Mouse (Mus musculus) hematopoietic stem cell, adult 5-6 weeks (primary cell): ENCODE measurements around the gene Ncam1. TPM values are rescaled to one million over a fixed set of nuclear protein-coding genes. Genes with fewer than 3 reads are reported as not detected.

Experiments used
- ATAC-seq, 2 experiments: fragments of 125-278 bp in 1 of 2; replicated peaks in 1 of 2; 2 replicates each; pipeline ENCODE4 v1.8.0; 2016 to 2017; ENCODE audit warnings: inconsistent platforms in 2 of 2, mild to moderate bottlenecking in 2 of 2, moderate number of reproducible peaks in 2 of 2, low read depth in 1 of 2, moderate TSS enrichment in 1 of 2; ENCODE audit not compliant: low FRiP score in 2 of 2, poor library complexity in 2 of 2, severe bottlenecking in 2 of 2, insufficient read depth in 1 of 2, low TSS enrichment in 1 of 2
- total RNA-seq: library from RNA; stranded (forward); fragments of 172-1452, 232-1000 nt; gene quantifications from 2 replicates; pipeline ENCODE4 v1.2.3, GENCODE M21; 2017

The Ncam1 gene
- total RNA-seq, 1 experiment from 2014 or later: 2.2 TPM

DNA sequence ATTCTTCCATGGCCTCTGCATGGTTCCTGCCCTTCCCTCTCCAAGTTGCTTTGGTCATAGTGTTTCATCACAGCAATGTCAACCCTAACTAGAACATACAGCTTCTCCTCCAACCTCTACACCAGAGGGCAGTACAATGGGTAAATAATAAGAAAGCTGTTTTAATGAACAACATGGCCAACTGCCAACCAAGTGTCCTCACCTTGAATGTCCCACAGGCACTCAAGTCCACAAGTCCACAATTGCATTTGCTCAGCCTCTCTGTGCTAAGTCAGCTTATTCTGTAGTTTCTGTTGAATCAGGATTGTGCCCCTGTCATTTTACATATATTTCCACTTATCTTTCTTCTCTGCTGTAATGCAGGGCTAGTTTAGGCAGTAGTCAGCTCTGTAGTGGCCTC is 91.1 kb downstream of the Ncam1 start:
- ATAC-seq: no peak

DNA sequence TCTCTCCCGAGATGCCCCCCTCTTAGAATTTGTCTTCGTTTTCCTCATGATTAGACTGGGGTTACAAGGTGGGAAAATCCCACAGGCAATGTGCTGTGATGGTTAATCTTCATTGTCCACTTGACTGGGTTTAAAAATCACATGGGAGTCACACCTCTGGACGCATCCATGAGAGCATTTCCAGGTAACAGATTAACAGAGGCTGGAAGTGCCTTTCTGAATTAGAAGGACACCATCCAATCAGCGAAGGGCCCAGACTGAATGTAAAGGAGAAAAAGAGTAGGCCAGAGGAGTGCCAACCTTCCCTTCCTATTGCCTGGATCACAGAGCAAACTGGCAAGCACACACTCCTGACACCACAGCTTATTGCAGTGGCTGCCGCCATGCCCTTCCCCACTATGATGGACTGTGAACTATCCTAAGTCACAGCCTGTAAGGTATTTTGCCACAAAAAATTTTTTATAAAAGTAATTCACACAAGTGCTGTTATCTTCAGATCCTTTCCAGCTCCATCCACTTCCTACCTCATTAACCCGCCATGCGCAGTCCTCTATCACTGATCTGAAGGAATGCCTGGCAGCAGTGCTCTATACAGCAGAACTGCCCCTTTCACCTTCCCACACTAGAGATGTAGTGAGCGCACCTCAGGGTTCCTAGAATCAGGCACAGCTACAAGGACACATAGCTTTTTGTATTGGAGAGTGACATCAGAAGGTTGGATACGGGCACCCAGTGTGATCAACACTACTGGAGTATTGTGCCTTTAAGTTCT is 94.3 kb downstream of the Ncam1 start:
- no peak for ATAC-seq

DNA sequence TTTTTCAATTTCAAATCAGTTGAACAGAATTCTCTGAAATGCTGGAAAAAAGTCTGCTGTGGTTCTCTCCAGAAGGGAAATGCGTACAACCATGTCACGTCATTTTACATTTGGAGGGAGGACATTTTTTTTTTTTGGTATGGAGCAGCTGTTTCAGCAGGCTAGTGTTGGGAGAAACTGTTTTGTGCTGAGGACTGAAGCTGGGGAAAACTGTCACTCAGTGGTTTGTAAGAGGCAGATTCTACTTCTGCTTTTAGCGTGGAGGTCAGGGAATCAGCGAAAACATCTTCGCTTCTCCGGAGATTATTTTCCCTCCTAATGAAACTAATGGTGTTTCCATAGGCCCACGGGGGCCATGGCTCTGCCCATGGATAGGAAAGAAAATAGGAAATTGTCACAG is 103.4 kb downstream of the Ncam1 start:
- no peak for ATAC-seq

DNA sequence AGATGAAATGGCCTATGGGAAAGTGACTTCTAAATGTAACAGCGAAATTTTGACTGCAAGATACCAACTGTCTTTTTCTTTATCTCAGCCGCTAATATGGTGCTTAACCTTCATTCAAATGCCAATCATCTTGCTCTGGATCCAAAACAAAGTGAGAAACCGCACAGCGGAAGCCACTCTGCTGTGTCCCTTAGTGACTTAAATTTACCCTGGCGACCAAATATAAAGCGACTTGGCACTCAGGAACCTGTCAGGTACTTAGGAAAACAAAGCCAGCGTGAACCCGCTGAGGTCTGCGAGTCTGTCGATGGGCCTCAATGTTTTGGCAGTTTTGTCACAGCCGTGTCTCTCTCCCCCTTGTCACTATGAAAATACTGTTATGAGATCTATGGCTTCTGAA is 105.9 kb downstream of the Ncam1 start:
- no peak for ATAC-seq

DNA sequence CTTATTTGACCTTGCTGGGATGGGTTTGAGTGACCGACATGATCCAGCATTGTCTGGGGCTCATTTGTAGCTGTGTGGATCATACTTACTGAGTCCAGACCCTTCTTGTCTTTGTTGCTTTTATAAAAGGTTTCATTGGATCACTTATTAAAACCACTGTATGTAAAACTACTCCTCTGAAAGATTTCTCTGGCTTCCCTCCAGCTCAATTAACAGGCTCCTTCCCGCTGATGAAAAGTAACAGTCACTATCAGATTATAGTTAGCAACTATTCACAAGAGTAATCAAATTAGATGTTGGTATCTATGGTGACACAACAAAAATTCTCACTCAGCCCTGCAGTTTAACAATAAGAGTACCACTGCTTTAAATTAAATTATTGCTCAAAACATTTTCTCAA is 107.4 kb downstream of the Ncam1 start:
- ATAC-seq: no peak

DNA sequence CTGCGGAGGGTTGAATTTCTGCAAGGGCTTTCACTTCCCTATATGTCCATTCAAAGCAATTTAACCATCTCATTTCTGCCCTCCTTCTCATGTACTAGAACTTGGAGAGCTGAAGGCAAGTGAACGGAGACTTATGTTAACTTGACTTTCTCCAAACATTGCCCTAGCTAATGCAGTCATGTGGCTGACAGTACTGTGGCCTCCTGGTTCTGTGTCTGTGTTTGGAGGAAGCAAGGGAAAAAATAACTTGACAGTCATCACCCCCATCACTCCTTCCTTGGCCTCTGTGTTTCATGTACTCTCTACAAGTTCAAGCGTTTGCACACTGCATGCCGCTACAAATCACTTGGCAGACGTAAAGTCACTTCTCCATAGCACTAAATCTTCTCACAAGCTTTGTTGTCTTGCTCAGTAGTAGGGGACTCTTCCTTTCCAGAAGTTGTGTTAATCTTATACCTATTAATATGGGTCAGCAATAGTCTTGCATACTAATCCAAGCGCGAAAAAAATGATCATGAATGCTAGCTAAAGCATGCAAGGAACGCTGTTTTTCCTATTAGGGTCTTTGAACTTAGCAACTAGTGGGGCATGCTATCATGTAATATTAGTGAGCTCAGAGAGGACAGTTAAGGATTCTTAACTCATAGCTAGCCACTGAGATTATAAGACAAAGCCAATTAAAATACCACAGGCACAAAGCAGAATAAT is 115.0 kb downstream of the Ncam1 start:
- no peak for ATAC-seq

DNA sequence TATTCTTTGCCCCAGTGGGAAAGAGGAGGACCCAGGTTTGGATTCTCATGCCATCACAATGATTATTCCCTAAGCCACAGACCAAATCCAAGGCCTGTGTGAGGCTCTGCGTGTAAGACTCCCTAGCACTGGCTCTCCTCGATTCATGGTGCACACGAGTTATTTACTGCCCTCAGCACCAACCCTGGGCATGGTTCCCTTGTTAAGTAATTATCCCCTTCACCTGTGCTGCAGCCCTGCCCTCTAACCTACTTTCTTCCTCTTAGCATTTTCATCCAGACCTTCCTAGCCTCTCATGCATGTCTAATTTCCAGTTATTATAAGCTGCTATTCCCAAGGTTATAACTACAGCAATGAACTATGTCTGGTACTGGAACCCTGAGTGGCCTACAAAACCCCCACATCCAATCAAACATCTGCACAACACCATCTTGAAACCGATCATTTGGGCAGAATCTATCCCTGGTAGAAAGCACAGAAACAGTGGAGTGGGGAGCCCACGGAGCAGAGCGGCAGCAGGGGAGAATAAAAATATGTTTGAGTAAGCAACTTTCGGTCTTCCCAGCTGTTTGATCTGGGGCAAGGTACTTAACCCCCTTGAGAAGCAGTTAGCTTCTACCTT is 116.8 kb downstream of the Ncam1 start:
- ATAC-seq: no peak

DNA sequence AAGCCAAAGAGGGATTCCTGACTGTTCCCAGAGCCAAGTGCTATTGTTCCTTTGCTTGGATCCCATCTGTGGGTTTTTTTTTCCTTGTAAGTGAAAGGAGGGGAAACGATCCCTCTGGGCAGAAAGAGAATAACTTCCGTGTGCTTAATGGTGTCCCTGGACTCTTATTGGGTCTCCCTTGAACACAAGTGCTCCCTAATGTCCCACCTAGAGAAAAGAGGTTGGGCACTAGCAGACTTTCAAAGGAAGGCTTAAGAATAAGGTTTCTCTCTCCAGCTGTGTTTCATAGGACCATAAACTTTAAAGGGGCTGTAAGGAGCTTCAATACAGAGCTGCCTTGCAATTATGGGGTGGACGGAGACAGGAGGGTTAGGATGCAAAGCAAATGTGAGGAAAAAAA is 119.5 kb downstream of the Ncam1 start:
- no peak for ATAC-seq

DNA sequence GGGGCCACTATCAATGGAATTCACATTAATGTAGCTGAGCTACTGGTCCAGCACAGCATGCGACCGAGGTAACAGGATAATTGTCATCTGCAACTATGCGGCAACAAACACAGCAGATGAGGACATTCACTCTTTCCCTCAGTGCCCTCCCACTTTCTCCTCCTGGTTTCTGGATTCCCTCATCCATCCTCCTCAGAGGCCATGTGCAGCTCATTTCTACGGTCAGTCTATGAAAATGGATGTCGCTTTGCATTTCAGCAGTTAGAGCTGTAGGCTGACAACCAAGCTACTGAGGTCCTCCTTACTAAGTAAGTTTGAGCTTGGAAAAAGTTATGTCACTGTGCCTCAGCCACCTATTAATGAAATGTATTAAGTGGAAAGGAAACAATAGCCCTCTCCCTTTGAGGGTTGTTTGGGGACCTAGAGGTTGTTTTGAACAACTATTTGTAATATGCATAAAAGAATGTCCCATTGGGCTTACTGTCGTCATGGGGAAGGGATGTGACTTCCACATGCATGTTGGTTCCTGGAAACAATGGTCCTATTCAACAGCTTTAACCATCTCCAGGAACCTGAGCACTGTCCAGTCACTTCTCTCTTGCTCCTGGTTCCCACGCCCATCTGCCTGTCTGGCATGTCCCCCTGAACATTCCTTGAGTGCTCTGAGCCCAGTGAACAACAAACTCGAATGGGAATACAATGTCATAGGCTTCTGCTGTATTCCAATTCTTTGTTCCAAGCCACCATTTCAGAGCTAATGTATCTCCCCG is 122.8 kb downstream of the Ncam1 start:
- no peak for ATAC-seq

DNA sequence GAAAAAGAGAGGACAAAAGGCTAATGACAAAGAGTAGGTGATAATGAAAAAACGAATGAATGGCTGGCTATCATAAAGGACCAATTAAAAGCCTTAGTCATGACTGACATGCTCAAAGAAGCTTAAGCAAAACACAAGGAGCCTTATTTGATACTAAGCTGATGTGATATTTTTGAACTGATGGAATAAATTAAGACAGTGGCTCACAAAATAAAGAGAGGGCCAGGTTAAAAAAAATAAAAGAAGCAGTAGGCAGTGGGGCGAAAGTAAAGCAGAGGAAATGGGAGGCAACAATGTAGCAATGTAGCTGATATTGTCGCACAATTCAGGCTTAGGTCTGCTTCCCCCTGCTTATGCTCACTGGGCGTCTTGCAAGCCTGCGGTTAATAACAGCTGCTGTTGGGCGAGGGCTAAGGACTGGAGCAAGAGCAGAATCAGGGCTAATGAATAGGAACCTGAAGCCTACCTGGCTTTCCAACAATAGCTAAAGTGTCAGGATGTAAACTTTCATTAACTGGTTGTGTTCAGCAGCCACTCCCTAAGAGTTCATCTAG is 126.0 kb downstream of the Ncam1 start:
- no peak for ATAC-seq

DNA sequence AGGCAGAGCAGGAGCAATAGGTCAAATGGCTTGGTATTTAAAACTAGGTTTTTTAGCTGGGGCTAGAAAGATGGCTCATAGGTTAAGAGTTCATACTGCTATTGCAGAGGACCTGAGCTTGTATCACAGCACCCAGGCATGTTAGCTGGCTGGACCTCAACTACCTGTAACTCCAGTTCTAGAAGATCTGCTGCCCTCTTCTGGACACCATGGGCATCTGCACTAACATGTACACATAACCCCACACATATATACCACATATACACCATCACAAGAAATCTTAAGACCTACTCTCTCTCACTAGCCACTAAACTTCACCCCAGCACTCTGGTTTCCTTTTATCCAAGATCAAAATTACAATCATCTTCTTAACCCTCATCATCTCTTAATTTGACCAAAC is 131.7 kb downstream of the Ncam1 start:
- ATAC-seq: no peak

DNA sequence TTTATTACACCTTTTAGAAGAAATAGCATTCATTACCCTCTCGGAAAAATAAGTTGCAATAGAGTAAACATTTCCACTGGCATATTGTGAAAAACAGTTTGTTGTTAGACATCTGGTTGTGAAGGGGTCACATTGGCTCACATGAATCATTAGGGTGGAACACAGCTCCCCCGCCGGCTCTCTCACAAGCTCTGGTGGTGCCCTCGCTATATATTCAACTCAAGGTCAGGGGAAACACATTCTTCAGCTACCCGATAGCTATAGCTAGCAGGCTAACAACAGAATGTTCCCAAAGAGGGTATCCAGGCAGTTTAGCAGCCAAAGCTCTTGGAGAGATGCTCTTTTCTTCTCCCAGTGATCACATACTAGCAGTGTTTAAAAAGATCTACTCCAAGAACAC is 133.4 kb downstream of the Ncam1 start:
- ATAC-seq: no peak

DNA sequence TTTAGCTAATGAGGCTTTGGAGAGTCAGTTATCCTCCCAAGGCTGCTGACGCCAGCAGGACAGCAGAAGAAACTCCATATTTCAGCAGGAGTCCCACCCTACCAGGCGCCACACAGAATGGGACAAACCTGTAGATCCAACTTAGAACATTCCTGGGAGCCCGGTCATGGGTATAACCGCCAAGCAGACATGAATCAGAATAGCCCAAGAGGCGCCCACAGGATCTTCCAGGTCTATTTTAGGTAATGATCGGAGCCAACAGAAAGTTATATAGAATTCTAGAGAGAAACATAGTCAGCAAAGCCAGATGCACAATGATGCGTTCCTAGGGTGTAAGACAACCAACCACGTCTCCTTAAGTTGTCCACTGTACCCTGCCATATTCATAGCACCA is 134.8 kb downstream of the Ncam1 start:
- no peak for ATAC-seq

DNA sequence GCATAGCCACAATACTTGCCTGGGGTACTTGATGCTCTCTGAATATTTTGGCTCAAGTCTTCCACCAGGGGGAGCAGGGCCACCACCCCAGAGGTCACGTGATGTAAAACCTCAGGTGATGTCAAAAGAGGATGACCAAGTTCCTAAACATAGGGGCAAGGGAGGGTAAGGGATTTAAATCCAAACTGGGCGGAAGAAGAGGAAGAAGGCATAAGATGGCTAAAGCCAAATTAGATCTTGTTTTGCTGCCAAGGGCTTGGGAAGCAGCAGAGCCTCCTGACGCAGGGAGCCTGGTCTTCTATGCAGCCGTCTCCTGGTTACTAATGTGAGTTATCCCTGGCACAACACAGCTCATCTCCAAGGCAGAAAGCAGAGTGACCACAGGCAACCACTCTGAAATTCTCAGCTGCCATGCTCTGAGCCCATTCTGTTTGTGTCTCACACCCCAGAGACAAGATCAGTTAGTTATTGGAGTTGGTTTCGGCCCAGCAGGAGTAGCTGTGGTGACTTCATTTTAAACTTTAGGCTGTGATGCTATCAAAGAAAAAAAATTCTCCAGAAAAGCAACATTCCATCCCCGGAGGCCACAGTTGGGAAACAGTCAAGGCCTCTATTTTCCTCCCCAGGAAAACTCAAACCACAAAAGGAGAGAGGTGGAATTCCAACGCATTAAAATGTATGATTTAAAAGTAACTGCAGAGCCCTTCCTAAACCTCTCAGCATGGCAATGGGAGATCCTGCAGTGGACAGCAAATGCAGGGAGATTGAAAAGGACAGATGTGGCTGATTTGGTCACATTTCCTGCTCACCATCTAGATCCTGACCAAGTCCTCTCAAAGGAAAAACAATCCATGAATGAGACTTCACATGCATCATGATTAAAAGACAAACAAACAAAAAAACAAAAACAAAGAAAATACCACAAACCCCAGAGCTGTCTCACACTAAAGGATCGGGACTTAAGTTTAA is 135.5 kb downstream of the Ncam1 start:
- ATAC-seq: no peak

DNA sequence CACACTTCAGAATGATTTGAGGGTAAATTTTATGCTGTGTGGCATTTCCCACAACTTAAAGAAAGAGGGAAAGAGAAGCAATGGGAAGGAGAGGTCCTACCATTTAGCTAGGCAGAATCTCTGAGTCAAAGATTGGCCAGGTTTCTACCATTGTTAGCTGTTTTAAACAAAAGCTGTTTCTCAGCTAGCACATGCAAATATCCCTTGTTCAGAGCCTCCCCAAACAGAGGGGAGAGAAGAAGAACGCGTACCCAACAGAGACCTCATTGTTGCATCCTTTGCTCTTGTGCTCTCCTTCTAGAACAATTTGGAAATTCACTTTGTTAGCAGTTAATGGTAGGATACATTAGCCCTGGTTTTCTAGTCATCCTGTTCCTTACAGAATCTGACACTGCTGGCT is 137.2 kb downstream of the Ncam1 start:
- ATAC-seq: no peak

DNA sequence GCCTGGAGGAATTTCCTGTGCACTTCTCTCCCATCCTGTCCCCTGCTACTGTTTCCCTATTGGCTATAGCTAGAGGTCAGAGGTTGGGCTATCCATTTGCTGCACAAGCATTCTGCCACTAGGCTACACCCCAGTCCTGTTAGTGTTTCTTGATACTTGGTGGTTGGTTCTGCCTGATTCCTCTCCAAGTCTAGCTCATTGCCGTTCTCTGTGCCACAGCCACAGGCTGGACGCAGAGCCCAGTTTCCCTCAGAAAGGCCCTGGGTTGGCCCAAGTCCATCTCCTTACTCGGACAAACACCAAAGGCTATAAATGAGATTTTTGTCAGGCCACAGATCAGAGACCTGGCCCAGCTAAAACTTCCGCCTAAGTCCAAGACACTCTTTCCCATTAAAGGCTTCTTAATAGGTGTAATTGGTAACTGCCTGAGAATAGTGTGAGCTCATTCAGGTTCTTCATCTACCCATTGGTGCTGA is 140.3 kb downstream of the Ncam1 start:
- no peak for ATAC-seq

DNA sequence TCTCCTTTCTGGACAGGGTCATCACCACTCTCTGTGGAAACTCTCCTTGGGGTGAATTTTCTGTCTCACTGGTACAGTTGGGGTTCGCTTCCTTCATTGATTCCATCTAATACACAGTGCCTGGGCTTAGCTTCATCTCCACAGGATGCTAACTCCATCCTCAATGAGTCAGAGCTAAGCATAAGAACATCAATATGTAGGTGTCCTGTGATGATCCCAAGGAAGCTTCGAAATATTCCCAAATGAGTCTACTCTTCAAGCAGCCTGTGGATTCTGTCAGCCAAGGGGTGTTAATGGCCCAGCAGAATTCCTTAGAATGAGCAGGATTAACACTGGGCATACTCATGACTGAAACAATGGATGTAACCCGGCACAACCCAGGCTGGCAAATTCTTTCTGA is 144.3 kb downstream of the Ncam1 start:
- no peak for ATAC-seq
